Mouse (Mus musculus): ENCODE measurements at regions not wholly inside any gene's neighbourhood (a gene's known extent, or its start where the extent isn't known, plus 50 kb on each side); places are given as distances from the start of the nearest gene placed in this dataset.

- no peak overlapping the region for H3K4me2 ChIP-seq (ENCODE audit: low read depth, low read length)
- 78% methylated on average over 5 of the region's 5 CpGs for WGBS
Measured at GRCm38 (mm10) chr3:52469397-52469796, 201.3 kb downstream of the Foxo1 start.

GRCm38 (mm10) chr3:52468326-52468725, 200.2 kb downstream of the Foxo1 start:
- WGBS: 90% methylated on average over 8 of the region's 8 CpGs

More at GRCm38 (mm10) chr3:52469397-52469796, 201.3 kb downstream of the Foxo1 start:
- Histone ChIP-seq H3K9ac (ENCODE audit: low read length) (no peak overlapping the region), H3K27me3 (ENCODE audit: control insufficient read depth, insufficient read depth, low read length) (no peaks in the 10 kb centered on the region), H3K4me3 (ENCODE audit: low read length) (no peak overlapping the region), H3K36me3 (ENCODE audit: control insufficient read depth, insufficient read depth) (no peaks in the 10 kb centered on the region; the same call in 1 of the 2 replicates), H3K4me1 (ENCODE audit: control insufficient read depth, insufficient read depth, low read length) (no peaks in the 10 kb centered on the region), H3K9me3 (replicated peaks; ENCODE audit: control insufficient read depth, low read length) (peaks cover 13% of the 10 kb centered on the region), H3K27ac (ENCODE audit: low read length) (no peak overlapping the region)
- ATAC-seq (replicated peaks; ENCODE audit: extremely low read depth, insufficient read depth, low FRiP score): no peak

GRCm38 (mm10) chr3:52467876-52468275, 199.7 kb downstream of the Foxo1 start:
- ATAC-seq (replicated peaks; ENCODE audit: extremely low read depth, insufficient read depth, low FRiP score): no peak
- no peaks in the 10 kb centered on the region for H3K27me3 ChIP-seq (ENCODE audit: control insufficient read depth, insufficient read depth, low read length)
- no peak overlapping the region for H3K9ac ChIP-seq (ENCODE audit: low read length)
- H3K27ac ChIP-seq (ENCODE audit: low read length): no peak overlapping the region
- WGBS: 74% methylated on average over 3 of the region's 3 CpGs
- H3K4me3 ChIP-seq (ENCODE audit: low read length): no peak overlapping the region
- no peaks in the 10 kb centered on the region for H3K4me1 ChIP-seq (ENCODE audit: control insufficient read depth, insufficient read depth, low read length)
- no peak overlapping the region for H3K4me2 ChIP-seq (ENCODE audit: low read depth, low read length)
- no peaks in the 10 kb centered on the region; the same call in 1 of the 2 replicates for H3K36me3 ChIP-seq (ENCODE audit: control insufficient read depth, insufficient read depth)
- H3K9me3 ChIP-seq (replicated peaks; ENCODE audit: control insufficient read depth, low read length): peaks cover 13% of the 10 kb centered on the region

More at GRCm38 (mm10) chr3:52468326-52468725, 200.2 kb downstream of the Foxo1 start:
- Histone ChIP-seq H3K4me3 (ENCODE audit: low read length) (no peak overlapping the region), H3K27ac (ENCODE audit: low read length) (no peak overlapping the region), H3K36me3 (ENCODE audit: control insufficient read depth, insufficient read depth) (no peaks in the 10 kb centered on the region; the same call in 1 of the 2 replicates), H3K4me1 (ENCODE audit: control insufficient read depth, insufficient read depth, low read length) (no peaks in the 10 kb centered on the region), H3K9ac (ENCODE audit: low read length) (no peak overlapping the region), H3K27me3 (ENCODE audit: control insufficient read depth, insufficient read depth, low read length) (no peaks in the 10 kb centered on the region), H3K4me2 (ENCODE audit: low read depth, low read length) (no peak overlapping the region), H3K9me3 (replicated peaks; ENCODE audit: control insufficient read depth, low read length) (peaks cover 13% of the 10 kb centered on the region)
- no peak for ATAC-seq (replicated peaks; ENCODE audit: extremely low read depth, insufficient read depth, low FRiP score)

GRCm38 (mm10) chr3:52466984-52467565, 198.9 kb downstream of the Foxo1 start:
- H3K9ac ChIP-seq (ENCODE audit: low read length): no peak overlapping the region
- no peak for ATAC-seq (replicated peaks; ENCODE audit: extremely low read depth, insufficient read depth, low FRiP score)
- H3K4me2 ChIP-seq (ENCODE audit: low read depth, low read length): no peak overlapping the region
- no peak overlapping the region for H3K27ac ChIP-seq (ENCODE audit: low read length)
- no peak overlapping the region for H3K4me3 ChIP-seq (ENCODE audit: low read length)
- peaks cover 13% of the 10 kb centered on the region for H3K9me3 ChIP-seq (replicated peaks; ENCODE audit: control insufficient read depth, low read length)
- WGBS: 82% methylated on average over 11 of the region's 11 CpGs
- no peaks in the 10 kb centered on the region for H3K27me3 ChIP-seq (ENCODE audit: control insufficient read depth, insufficient read depth, low read length)
- no peaks in the 10 kb centered on the region for H3K36me3 ChIP-seq (ENCODE audit: control insufficient read depth, insufficient read depth)
- H3K4me1 ChIP-seq (ENCODE audit: control insufficient read depth, insufficient read depth, low read length): no peaks in the 10 kb centered on the region

- 79% methylated on average over 3 of the region's 3 CpGs for WGBS
- ATAC-seq (replicated peaks; ENCODE audit: extremely low read depth, insufficient read depth, low FRiP score): no peak
- H3K27me3 ChIP-seq (ENCODE audit: control insufficient read depth, insufficient read depth, low read length): no peaks in the 10 kb centered on the region
Measured at GRCm38 (mm10) chr3:52466571-52466970, 198.4 kb downstream of the Foxo1 start.

GRCm38 (mm10) chr3:52463911-52464310, 195.8 kb downstream of the Foxo1 start:
- H3K27me3 ChIP-seq (ENCODE audit: control insufficient read depth, insufficient read depth, low read length): no peaks in the 10 kb centered on the region
- H3K4me3 ChIP-seq (ENCODE audit: low read length): no peak overlapping the region
- no peaks in the 10 kb centered on the region for H3K4me1 ChIP-seq (ENCODE audit: control insufficient read depth, insufficient read depth, low read length)
- ATAC-seq (replicated peaks; ENCODE audit: extremely low read depth, insufficient read depth, low FRiP score): no peak
- H3K36me3 ChIP-seq (ENCODE audit: control insufficient read depth, insufficient read depth): no peaks in the 10 kb centered on the region
- H3K9me3 ChIP-seq (replicated peaks; ENCODE audit: control insufficient read depth, low read length): peaks cover 3% of the 10 kb centered on the region; the same call in 1 of the 2 replicates
- no peak overlapping the region for H3K27ac ChIP-seq (ENCODE audit: low read length)
- no peak overlapping the region for H3K9ac ChIP-seq (ENCODE audit: low read length)
- H3K4me2 ChIP-seq (ENCODE audit: low read depth, low read length): no peak overlapping the region
- WGBS: 69% methylated on average over 7 of the region's 7 CpGs

More at GRCm38 (mm10) chr3:52466571-52466970, 198.4 kb downstream of the Foxo1 start:
- Histone ChIP-seq H3K4me3 (ENCODE audit: low read length) (no peak overlapping the region), H3K4me2 (ENCODE audit: low read depth, low read length) (no peak overlapping the region), H3K9me3 (replicated peaks; ENCODE audit: control insufficient read depth, low read length) (peaks cover 10% of the 10 kb centered on the region), H3K27ac (ENCODE audit: low read length) (no peak overlapping the region), H3K9ac (ENCODE audit: low read length) (no peak overlapping the region), H3K36me3 (ENCODE audit: control insufficient read depth, insufficient read depth) (no peaks in the 10 kb centered on the region), H3K4me1 (ENCODE audit: control insufficient read depth, insufficient read depth, low read length) (no peaks in the 10 kb centered on the region)

GRCm38 (mm10) chr3:52454955-52455354, 186.8 kb downstream of the Foxo1 start:
- Histone ChIP-seq H3K4me3 (ENCODE audit: low read length) (no peak overlapping the region), H3K9me3 (replicated peaks; ENCODE audit: control insufficient read depth, low read length) (no peaks in the 10 kb centered on the region), H3K9ac (ENCODE audit: low read length) (no peak overlapping the region), H3K4me1 (ENCODE audit: control insufficient read depth, insufficient read depth, low read length) (0 out of 2 replicates have a peak, but pooled peaks cover 2% of the 10 kb centered on the region), H3K4me2 (ENCODE audit: low read depth, low read length) (no peak overlapping the region), H3K27me3 (ENCODE audit: control insufficient read depth, insufficient read depth, low read length) (no peaks in the 10 kb centered on the region), H3K27ac (ENCODE audit: low read length) (no peak overlapping the region), H3K36me3 (ENCODE audit: control insufficient read depth, insufficient read depth) (no peaks in the 10 kb centered on the region)
- no peak for ATAC-seq (replicated peaks; ENCODE audit: extremely low read depth, insufficient read depth, low FRiP score)
- 66% methylated on average over 5 of the region's 5 CpGs for WGBS

GRCm38 (mm10) chr3:52453041-52453440, 184.9 kb downstream of the Foxo1 start:
- Histone ChIP-seq H3K9me3 (replicated peaks; ENCODE audit: control insufficient read depth, low read length) (no peaks in the 10 kb centered on the region; the same call in 1 of the 2 replicates), H3K36me3 (ENCODE audit: control insufficient read depth, insufficient read depth) (no peaks in the 10 kb centered on the region), H3K4me3 (ENCODE audit: low read length) (no peak overlapping the region), H3K4me2 (ENCODE audit: low read depth, low read length) (no peak overlapping the region), H3K27ac (ENCODE audit: low read length) (no peak overlapping the region), H3K9ac (ENCODE audit: low read length) (no peak overlapping the region), H3K4me1 (ENCODE audit: control insufficient read depth, insufficient read depth, low read length) (0 out of 2 replicates have a peak, but pooled peaks cover 2% of the 10 kb centered on the region), H3K27me3 (ENCODE audit: control insufficient read depth, insufficient read depth, low read length) (no peaks in the 10 kb centered on the region)
- 49% methylated on average over 3 of the region's 3 CpGs for WGBS
- no peak for ATAC-seq (replicated peaks; ENCODE audit: extremely low read depth, insufficient read depth, low FRiP score)

GRCm38 (mm10) chr3:52452345-52452744, 184.2 kb downstream of the Foxo1 start:
- ATAC-seq (replicated peaks; ENCODE audit: extremely low read depth, insufficient read depth, low FRiP score): no peak
- no peak overlapping the region for H3K9ac ChIP-seq (ENCODE audit: low read length)
- H3K4me1 ChIP-seq (ENCODE audit: control insufficient read depth, insufficient read depth, low read length): 0 out of 2 replicates have a peak, but pooled peaks cover 2% of the 10 kb centered on the region
- no peaks in the 10 kb centered on the region; the same call in 1 of the 2 replicates for H3K9me3 ChIP-seq (replicated peaks; ENCODE audit: control insufficient read depth, low read length)
- no peak overlapping the region for H3K4me2 ChIP-seq (ENCODE audit: low read depth, low read length)
- no peaks in the 10 kb centered on the region for H3K36me3 ChIP-seq (ENCODE audit: control insufficient read depth, insufficient read depth)
- no peak overlapping the region for H3K27ac ChIP-seq (ENCODE audit: low read length)
- 52% methylated on average over 5 of the region's 5 CpGs for WGBS
- no peak overlapping the region for H3K4me3 ChIP-seq (ENCODE audit: low read length)
- H3K27me3 ChIP-seq (ENCODE audit: control insufficient read depth, insufficient read depth, low read length): no peaks in the 10 kb centered on the region

All from heart, embryonic 16.5 days (tissue).